Mouse (Mus musculus): ENCODE results near the gene Gm21671. TPM values are rescaled to one million over a fixed set of nuclear protein-coding genes. Genes with fewer than 3 reads are reported as not detected.
"Not testable (repeated sequence)": the region's sequence is repeated elsewhere in the genome, so short reads cannot be mapped to it uniquely, and the experiment has no call there.

Gene Gm21671
- polyA plus RNA-seq (2015; fragmentation: Nextera tagmentation; extraction: Ambion mirVana): not detected in 2 replicates

DNA sequence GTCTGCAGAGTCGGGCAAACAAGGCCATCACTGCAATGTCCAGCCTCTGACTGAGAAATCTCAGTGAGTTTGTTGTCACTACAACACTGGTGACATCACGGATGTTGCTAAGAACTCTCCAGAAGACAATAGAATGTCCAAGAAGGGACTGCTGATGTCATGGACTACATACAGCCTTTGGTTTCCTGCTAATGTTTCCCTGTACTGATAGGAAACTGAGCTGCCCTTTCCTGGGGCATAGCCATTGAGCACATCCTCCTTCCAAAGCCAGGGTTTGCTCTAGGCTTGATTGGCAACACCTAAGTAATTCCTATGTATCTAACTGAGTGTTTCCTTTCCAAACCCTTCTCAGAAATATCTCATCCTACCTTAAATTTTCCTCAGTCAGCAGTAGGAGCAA, at the start of gene Gm21671:
TSS of gene Gm21671 (minus strand) at position 101 of the 400 bp plus-strand sequence.
- not testable (repeated sequence) for ATAC-seq (ENCODE audit: low read depth); H3K4me2 ChIP-seq; DNase-seq; H3K4me1 ChIP-seq (replicated peaks); H3K9ac ChIP-seq; H3K27ac ChIP-seq; H3K9me3 ChIP-seq (replicated peaks); H3K4me3 ChIP-seq (replicated peaks); H3K36me3 ChIP-seq; H3K27me3 ChIP-seq
- WGBS (ENCODE audit: insufficient replicate concordance): 36% methylated on average over 2 of the region's 2 CpGs

GRCm38 (mm10) chr5:25988550-25988949, 34.3 kb upstream of the Gm21671 start, which contains the start of gene Gm21698:
Gm21698 (minus strand) TSS chr5:25988650.
- not testable (repeated sequence) for H3K27me3 ChIP-seq; H3K27ac ChIP-seq; H3K9me3 ChIP-seq (replicated peaks); H3K9ac ChIP-seq; H3K4me1 ChIP-seq (replicated peaks); DNase-seq; H3K4me3 ChIP-seq (replicated peaks); H3K36me3 ChIP-seq; ATAC-seq (ENCODE audit: low read depth); H3K4me2 ChIP-seq
- WGBS (ENCODE audit: insufficient replicate concordance): no CpG with 5 or more reads among the region's 3 CpGs

DNA sequence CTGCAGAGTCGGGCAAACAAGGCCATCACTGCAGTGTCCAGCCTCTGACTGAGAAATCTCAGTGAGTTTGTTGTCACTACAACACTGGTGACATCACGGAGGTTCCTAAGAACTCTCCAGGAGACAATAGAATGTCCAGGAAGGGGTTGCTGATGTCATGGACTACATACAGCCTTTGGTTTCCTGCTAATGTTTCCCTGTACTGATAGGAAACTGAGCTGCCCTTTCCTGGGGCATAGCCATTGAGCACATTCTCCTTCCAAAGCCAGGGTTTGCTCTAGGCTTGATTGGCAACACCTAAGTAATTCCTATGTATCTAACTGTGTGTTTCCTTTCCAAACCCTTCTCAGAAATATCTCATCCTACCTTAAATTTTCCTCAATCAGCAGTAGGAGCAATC, 18.3 kb upstream of the Gm21671 start, which contains the start of gene Gm21680:
TSS of gene Gm21680 (minus strand) at position 101 of the 400 bp plus-strand sequence.
- no CpG with 5 or more reads among the region's 2 CpGs for WGBS (ENCODE audit: insufficient replicate concordance)
- ATAC-seq (ENCODE audit: low read depth): not testable (repeated sequence)

GRCm38 (mm10) chr5:25957050-25957449, 2.8 kb upstream of the Gm21671 start:
- ATAC-seq (ENCODE audit: low read depth); H3K4me2 ChIP-seq; H3K4me3 ChIP-seq (replicated peaks); DNase-seq; H3K36me3 ChIP-seq; H3K4me1 ChIP-seq (replicated peaks); H3K9ac ChIP-seq; H3K27ac ChIP-seq; H3K27me3 ChIP-seq; H3K9me3 ChIP-seq (replicated peaks): not testable (repeated sequence)
- WGBS (ENCODE audit: insufficient replicate concordance): 36% methylated on average over 17 of the region's 17 CpGs

More for the DNA sequence above, 18.3 kb upstream of the Gm21671 start, which contains the start of gene Gm21680:
- not testable (repeated sequence) for H3K27me3 ChIP-seq; H3K9ac ChIP-seq; H3K4me3 ChIP-seq (replicated peaks); H3K36me3 ChIP-seq; H3K9me3 ChIP-seq (replicated peaks); DNase-seq; H3K4me2 ChIP-seq; H3K27ac ChIP-seq; H3K4me1 ChIP-seq (replicated peaks)

GRCm38 (mm10) chr5:25956611-25957010, 2.4 kb upstream of the Gm21671 start:
- ATAC-seq (ENCODE audit: low read depth); H3K9me3 ChIP-seq (replicated peaks); H3K9ac ChIP-seq; H3K36me3 ChIP-seq; DNase-seq; H3K4me1 ChIP-seq (replicated peaks); H3K27ac ChIP-seq; H3K4me2 ChIP-seq; H3K4me3 ChIP-seq (replicated peaks); H3K27me3 ChIP-seq: not testable (repeated sequence)
- 22% methylated on average over 32 of the region's 32 CpGs for WGBS (ENCODE audit: insufficient replicate concordance)

DNA sequence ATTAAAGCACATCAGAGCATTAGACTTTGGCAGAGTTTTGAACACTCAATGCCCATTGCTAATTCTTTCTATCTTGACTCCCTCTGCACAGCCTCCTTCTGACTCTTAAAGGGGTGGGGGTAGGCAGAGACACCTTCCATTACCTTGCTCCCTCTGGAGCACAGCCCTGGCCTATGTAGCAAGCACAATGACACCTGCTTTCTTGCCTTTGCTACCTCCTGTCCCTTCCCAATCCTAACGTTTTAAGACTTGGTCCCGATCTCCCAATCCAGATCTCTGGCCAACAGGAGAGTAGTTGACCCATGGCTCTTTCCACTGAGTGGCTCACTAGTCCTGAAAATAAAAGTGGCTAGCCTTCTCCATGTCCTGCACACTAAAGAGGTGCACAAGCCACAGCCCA, 8.8 kb downstream of the Gm21671 start:
- not testable (repeated sequence) for H3K9ac ChIP-seq; H3K9me3 ChIP-seq (replicated peaks); H3K27me3 ChIP-seq; H3K4me2 ChIP-seq; H3K4me3 ChIP-seq (replicated peaks); H3K27ac ChIP-seq; ATAC-seq (ENCODE audit: low read depth); H3K36me3 ChIP-seq; DNase-seq; H3K4me1 ChIP-seq (replicated peaks)
- WGBS (ENCODE audit: insufficient replicate concordance): 60% methylated on average over 2 of the region's 2 CpGs

DNA sequence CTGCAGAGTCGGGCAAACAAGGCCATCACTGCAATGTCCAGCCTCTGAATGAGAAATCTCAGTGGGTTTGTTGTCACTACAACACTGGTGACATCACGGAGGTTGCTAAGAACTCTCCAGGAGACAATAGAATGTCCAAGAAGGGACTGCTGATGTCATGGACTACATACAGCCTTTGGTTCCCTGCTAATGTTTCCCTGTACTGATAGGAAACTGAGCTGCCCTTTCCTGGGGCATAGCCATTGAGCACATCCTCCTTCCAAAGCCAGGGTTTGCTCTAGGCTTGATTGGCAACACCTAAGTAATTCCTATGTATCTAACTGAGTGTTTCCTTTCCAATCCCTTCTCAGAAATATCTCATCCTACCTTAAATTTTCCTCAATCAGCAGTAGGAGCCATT, 11.9 kb downstream of the Gm21671 start, which contains the start of gene Gm21663:
TSS of gene Gm21663 (minus strand) at position 101 of the 400 bp plus-strand sequence.
- not testable (repeated sequence) for H3K4me2 ChIP-seq; DNase-seq; H3K27ac ChIP-seq; H3K27me3 ChIP-seq; H3K36me3 ChIP-seq; H3K4me3 ChIP-seq (replicated peaks); H3K9ac ChIP-seq; H3K4me1 ChIP-seq (replicated peaks); H3K9me3 ChIP-seq (replicated peaks); ATAC-seq (ENCODE audit: low read depth)
- WGBS (ENCODE audit: insufficient replicate concordance): 53% methylated on average over 2 of the region's 2 CpGs

Other genes with a start within 250 kb of the Gm21671 start
- 4.3 and 4.5 TPM in 2 replicates for gene Xrcc2, start 248.6 kb downstream of the Gm21671 start, polyA plus RNA-seq (2015; fragmentation: Nextera tagmentation; extraction: Ambion mirVana)
- gene Actr3b, start 194.4 kb downstream of the Gm21671 start, polyA plus RNA-seq (2015; fragmentation: Nextera tagmentation; extraction: Ambion mirVana): 0.90 and 0.95 TPM in 2 replicates
- not detected in 2 replicates for gene Gm21663, start 12.0 kb downstream of the Gm21671 start, polyA plus RNA-seq (2015; fragmentation: Nextera tagmentation; extraction: Ambion mirVana)
- gene Gm21680, start 18.2 kb upstream of the Gm21671 start, polyA plus RNA-seq (2015; fragmentation: Nextera tagmentation; extraction: Ambion mirVana): not detected in 2 replicates
- not detected in 2 replicates for gene Gm21698, start 34.2 kb upstream of the Gm21671 start, polyA plus RNA-seq (2015; fragmentation: Nextera tagmentation; extraction: Ambion mirVana)
- not detected in 2 replicates for gene Gm1979, start 50.4 kb upstream of the Gm21671 start, polyA plus RNA-seq (2015; fragmentation: Nextera tagmentation; extraction: Ambion mirVana)
- gene Gm5862, start 68.5 kb upstream of the Gm21671 start, polyA plus RNA-seq (2015; fragmentation: Nextera tagmentation; extraction: Ambion mirVana): not detected in 2 replicates
- gene Speer4a, start 85.1 kb upstream of the Gm21671 start, polyA plus RNA-seq (2015; fragmentation: Nextera tagmentation; extraction: Ambion mirVana): not detected in 2 replicates
- not detected in 2 replicates for gene Gm7347, start 104.2 kb upstream of the Gm21671 start, polyA plus RNA-seq (2015; fragmentation: Nextera tagmentation; extraction: Ambion mirVana)
- gene Gm10471, start 134.9 kb upstream of the Gm21671 start, polyA plus RNA-seq (2015; fragmentation: Nextera tagmentation; extraction: Ambion mirVana): not detected in 2 replicates
- not detected in 2 replicates for gene 5031410I06Rik, start 150.9 kb upstream of the Gm21671 start, polyA plus RNA-seq (2015; fragmentation: Nextera tagmentation; extraction: Ambion mirVana)
- gene Gm10220, start 167.0 kb upstream of the Gm21671 start, polyA plus RNA-seq (2015; fragmentation: Nextera tagmentation; extraction: Ambion mirVana): not detected in 2 replicates